Mouse (Mus musculus) limb, embryonic 11.5 days (tissue): ENCODE measurements around the gene Dnajc28. TPM values are rescaled to one million over a fixed set of nuclear protein-coding genes. Genes with fewer than 3 reads are reported as not detected.

Experiments used
- polyA plus RNA-seq: library from polyadenylated mRNA; unstranded; fragments of >200 nt; fragmentation: Nextera tagmentation; extraction: Ambion mirVana; gene quantifications from 2 replicates; pipeline ENCODE4 v1.2.1, GENCODE M21; 2014

Dnajc28 gene
- polyA plus RNA-seq, 1 experiment from 2014 or later, result 6.4 TPM

Other genes with a start within 250 kb of the Dnajc28 start
- 39.2 and 39.3 TPM in 2 replicates for gene Ifnar2, start 246.2 kb downstream of the Dnajc28 start, polyA plus RNA-seq
- gene Gm21970, start 227.3 kb downstream of the Dnajc28 start, polyA plus RNA-seq, result not detected in 2 replicates
- gene Il10rb, start 212.9 kb downstream of the Dnajc28 start, polyA plus RNA-seq, result 7.5 and 8.3 TPM in 2 replicates
- 55.0 and 58.4 TPM in 2 replicates for gene Ifnar1, start 133.8 kb downstream of the Dnajc28 start, polyA plus RNA-seq
- 25.2 and 32.7 TPM in 2 replicates for gene Ifngr2, start 72.0 kb downstream of the Dnajc28 start, polyA plus RNA-seq
- 31.6 and 32.4 TPM in 2 replicates for gene Tmem50b, start 21.2 kb downstream of the Dnajc28 start, polyA plus RNA-seq
- 131 and 143 TPM in 2 replicates for gene Gart, start 27.9 kb upstream of the Dnajc28 start, polyA plus RNA-seq
- gene Son, start 28.5 kb upstream of the Dnajc28 start, polyA plus RNA-seq, result 150 and 151 TPM in 2 replicates
- gene Donson, start 69.7 kb upstream of the Dnajc28 start, polyA plus RNA-seq, result 37.0 and 40.8 TPM in 2 replicates
- 57.9 and 71.7 TPM in 2 replicates for gene Cryzl1, start 109.9 kb upstream of the Dnajc28 start, polyA plus RNA-seq
- 32.5 and 37.5 TPM in 2 replicates for gene Itsn1, start 110.3 kb upstream of the Dnajc28 start, polyA plus RNA-seq